Mouse (Mus musculus) heart, postnatal 25 days (tissue): ENCODE results near the gene Erfe. TPM values are rescaled to one million over a fixed set of nuclear protein-coding genes. Genes with fewer than 3 reads are reported as not detected.

Experiments
- DNase-seq: peaks from one replicate; pipeline ENCODE4 v3.0.0; 2022; ENCODE audit warnings: low spot score
- intact Hi-C: fragments of 180-260 bp; cut with DNase I; formaldehyde crosslinking; loops from one replicate; pipeline ENCODE4 v1.15.1; 2025
- total RNA-seq, 2 experiments: library from RNA; stranded (reverse); gene quantifications; 2 replicates each; pipeline ENCODE4 v1.2.3; 2021

The Erfe gene
- total RNA-seq, 2 experiments from 2014 or later: 0.26 TPM; not detected in 1

- intact Hi-C loops: no loop called here
- no peak for DNase-seq
Measured at GRCm38 (mm10) chr1:91419862-91420600, 53.8 kb downstream of the Erfe start.

DNA sequence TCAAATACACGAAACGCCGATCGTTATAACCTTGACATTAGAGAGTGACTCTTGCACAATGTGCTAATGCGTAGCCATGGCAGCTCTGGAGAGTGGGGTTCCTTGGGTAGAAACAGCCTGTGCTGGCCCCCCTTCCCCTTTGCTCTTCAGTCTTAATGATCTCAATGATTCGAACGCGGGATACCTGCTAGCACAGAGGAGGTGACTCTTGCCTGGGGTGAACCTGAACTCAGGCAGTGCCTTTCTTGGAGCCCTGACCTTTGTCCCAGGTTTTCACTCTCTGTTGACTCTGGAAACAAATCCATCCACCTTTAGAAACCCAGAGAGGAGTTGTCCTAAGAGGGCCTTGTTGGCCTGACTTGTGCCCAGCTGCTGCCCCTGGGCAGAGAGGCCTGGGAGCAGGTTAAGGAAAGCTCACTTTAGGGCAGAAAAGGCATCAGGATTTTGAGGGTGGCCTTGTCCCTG, 54.4 kb downstream of the Erfe start:
- DNase-seq: no peak
- intact Hi-C loops: no loop called here

Other genes starting within 250 kb of the Erfe start
- gene Rbm44, start 221.3 kb upstream of the Erfe start, total RNA-seq: under 1 TPM in 1 of 2 experiments, not detected in 1; 0.10 TPM
- gene Ramp1, start 186.6 kb upstream of the Erfe start, total RNA-seq: 10 to 100 TPM in 1 of 2 experiments, 1 to 10 TPM in 1; 7.7 to 10.1 TPM
- gene Ube2f, start 116.1 kb upstream of the Erfe start, total RNA-seq: 10 to 100 TPM; 48.7 to 49.3 TPM
- 10 to 100 TPM; 17.7 to 18.8 TPM for gene Scly, start 68.1 kb upstream of the Erfe start, total RNA-seq
- gene Espnl, start 44.4 kb upstream of the Erfe start, total RNA-seq: under 1 TPM in 1 of 2 experiments, not detected in 1; 0.05 TPM
- 10 to 100 TPM; 46.3 to 52.0 TPM for gene Klhl30, start 15.4 kb upstream of the Erfe start, total RNA-seq
- 10 to 100 TPM; 41.3 to 48.1 TPM for gene Ilkap, start 32.4 kb downstream of the Erfe start, total RNA-seq
- 10 to 100 TPM; 16.6 to 18.3 TPM for gene Hes6, start 47.6 kb downstream of the Erfe start, total RNA-seq
- gene Per2, start 92.9 kb downstream of the Erfe start, total RNA-seq: 10 to 100 TPM in 1 of 2 experiments, 1 to 10 TPM in 1; 2.1 to 11.7 TPM
- gene Traf3ip1, start 128.2 kb downstream of the Erfe start, total RNA-seq: 1 to 10 TPM; 5.7 to 5.9 TPM
- 10 to 100 TPM; 16.1 to 17.3 TPM for gene Asb1, start 174.1 kb downstream of the Erfe start, total RNA-seq